Mouse (Mus musculus) gastrocnemius, postnatal 25 days (tissue): ENCODE data around the gene Vsir. TPM values are rescaled to one million over a fixed set of nuclear protein-coding genes. Genes with fewer than 3 reads are reported as not detected.

Experiments
- DNase-seq: peaks from one replicate; pipeline ENCODE4 v3.0.0; 2022
- long read RNA-seq, 2 experiments: library from polyadenylated mRNA; stranded (forward); transcript quantifications; one replicate each; pipeline ENCODE4 v2.0.0; 2021
- total RNA-seq, 2 experiments: library from RNA; stranded (reverse); gene quantifications; 1 replicate in 1 of 2; 2 replicates in 1 of 2; pipeline ENCODE4 v1.2.3; 2021

Vsir gene
- 1 to 10 TPM; 7.0 to 7.4 TPM for total RNA-seq
- long read RNA-seq, experiment 1, partial matches to known transcripts = 2 of 6 reads
- long read RNA-seq, experiment 1, other reads (novel, unspliced or antisense) = 4 of 6 reads
- long read RNA-seq, experiment 2, full-length matches to known transcripts = 2 of 4 reads
- long read RNA-seq, experiment 2, partial matches to known transcripts = 0 of 4 reads
- long read RNA-seq, experiment 2, other reads (novel, unspliced or antisense) = 2 of 4 reads

GRCm38 (mm10) chr10:60346701-60347405 lies at the start of gene Vsir:
Gene Vsir (plus strand): TSS chr10:60346851.
- DNase-seq = peak; percentile 86

DNA sequence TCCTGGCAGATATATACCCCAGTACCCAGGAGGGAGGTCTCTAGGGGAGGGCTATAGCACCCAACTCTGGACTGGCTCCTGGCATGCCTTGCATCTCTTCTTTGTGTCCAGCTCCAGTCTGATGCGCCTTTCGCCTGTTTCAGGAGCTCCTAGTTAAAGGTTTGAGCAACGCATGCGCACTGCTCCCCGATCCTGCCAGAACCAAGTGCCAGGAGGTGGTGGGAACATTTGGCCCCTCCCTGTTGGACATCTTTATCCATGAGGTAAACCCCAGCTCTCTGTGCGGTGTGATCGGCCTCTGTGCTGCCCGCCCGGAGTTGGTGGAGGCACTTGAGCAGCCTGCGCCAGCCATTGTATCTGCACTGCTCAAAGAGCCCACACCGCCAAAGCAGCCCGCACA lies 47.0 kb upstream of the Vsir start:
- DNase-seq = no peak

DNA sequence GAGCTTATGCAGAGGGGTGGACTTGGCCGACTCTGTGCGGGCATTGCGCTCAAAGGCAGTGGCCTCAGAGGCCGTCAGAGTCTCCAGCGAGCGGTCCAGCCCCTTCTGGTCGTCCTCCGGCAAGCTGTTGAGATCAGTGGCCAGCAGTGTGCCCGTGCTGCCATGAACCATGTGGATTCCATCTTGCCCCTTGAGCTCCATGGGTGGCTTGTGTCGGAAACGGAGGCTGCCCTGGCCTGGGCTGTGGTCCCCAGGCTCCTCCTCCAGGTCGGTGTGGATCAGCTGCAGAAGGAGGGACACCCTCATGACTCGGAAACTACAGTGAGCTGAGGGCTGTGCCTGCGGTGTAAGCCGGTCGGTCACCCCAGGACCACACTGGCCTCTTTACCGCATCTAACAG lies 43.2 kb upstream of the Vsir start:
- DNase-seq = no peak

DNA sequence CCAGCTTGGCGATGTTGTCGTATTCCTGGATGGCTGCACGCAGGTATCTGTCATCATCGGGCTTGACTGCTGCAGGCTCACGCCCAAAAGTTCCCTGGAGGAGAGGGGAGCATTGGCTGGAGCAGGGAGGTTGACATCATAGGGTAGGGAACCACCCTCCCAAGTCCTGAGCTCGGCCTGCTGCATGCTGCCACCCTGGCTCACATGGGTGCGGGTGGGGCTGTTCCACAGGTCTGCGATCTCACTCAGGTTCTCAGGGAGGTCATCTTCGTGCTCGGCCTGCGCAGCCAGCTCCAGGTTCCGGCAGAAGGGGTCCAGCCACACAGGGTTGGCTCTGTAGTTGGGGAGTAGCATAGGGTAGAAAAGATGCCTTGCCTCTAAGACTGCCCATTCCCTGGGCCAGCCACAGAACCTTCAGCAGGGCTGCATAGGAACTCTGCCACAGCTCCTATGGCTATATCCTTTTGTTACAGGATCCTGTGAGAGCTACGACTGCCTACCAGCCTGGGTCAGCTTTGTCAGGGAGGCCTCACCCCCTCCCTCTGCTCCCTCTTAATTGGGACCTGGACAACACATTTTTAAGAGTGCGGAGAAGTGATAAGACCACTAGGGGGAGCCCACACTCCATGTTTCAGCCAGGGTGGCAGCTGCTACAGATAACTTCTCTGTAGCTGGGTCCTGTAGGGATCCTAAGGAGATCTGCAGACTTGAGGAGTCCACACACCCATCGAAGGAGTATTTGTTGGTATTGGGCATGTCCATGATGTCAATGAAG lies 41.6 kb upstream of the Vsir start:
- peak; percentile 40 for DNase-seq

DNA sequence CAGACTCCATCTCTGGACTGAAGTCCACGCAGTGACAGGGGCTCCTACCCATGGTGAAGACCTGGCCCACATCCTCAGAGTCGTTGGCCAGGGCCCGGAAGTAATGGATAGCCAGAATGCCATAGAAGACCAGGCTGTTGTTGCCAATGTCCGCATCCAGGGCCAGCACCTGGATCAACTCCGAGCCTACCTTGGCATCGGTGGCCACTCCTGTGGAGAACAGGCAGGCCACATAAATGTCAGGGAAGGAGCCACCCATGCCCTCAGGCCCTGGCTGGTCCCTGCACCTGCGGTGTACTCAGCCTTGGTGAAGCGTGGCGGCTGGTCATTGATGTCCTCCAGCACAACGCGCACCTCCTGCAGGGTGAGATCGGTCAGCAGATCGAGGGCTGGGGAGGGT lies 36.0 kb upstream of the Vsir start:
- DNase-seq = no peak

DNA sequence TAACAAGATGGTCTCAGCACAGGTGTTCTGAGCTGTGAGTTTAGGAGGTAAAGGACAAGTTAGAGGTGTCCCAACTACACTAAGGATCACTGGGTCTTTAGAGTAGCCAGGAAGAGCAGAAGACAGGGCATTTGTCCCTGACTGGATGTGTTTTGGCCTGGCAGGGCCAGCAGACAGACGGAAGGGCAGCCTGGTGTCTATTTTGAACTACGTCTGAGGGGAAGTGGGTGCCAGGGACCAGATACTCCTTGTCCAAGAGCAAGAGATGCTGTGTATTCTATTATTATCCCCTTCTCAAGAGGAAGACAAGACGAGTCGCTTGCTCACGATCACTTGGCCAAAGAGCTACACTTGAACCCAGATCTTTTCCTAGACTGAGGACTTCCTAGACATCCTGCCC lies 33.0 kb upstream of the Vsir start:
- no peak for DNase-seq

DNA sequence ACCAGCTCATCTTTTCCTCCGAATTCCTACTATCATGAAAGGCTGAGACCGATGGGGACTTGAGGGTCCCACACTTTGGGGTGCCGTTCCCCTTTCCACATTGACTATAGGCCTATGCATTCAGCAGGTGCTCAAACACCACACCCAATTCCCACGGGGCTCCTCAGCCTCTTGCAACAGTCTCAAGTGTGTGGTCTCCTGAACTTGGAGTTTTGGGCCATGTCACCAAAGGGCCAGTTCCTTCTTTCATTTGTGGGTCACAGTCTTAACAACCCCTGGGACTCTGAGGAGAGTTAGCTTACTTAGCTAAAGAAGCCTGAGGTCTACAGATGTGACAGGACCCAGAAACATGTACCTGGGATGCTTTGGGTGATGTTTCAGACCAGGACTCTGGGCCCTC lies 30.5 kb upstream of the Vsir start:
- no peak for DNase-seq

- no peak for DNase-seq
These were observed 17.5 kb upstream of the Vsir start for GRCm38 (mm10) chr10:60328963-60329650.

DNA sequence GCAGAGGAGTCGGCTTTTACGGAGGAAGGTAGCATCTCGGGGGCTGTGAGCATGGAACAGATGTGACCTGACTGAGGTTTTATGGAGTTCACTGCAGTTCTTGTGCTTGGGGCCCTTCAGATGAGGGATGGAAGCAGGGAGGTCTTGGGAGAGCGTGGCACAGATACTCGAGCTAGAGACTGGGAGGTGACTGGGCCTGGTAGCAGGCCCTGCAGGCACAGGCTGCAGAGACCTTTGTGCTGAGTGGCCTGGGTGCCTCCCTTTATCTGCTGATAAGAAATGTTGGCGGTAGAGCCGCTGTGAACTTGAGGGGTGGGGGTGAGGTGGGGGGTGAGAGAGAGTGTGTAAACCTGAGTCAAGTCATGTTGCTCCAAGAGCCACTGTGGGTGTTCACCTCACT lies 12.1 kb upstream of the Vsir start:
- no peak for DNase-seq

DNA sequence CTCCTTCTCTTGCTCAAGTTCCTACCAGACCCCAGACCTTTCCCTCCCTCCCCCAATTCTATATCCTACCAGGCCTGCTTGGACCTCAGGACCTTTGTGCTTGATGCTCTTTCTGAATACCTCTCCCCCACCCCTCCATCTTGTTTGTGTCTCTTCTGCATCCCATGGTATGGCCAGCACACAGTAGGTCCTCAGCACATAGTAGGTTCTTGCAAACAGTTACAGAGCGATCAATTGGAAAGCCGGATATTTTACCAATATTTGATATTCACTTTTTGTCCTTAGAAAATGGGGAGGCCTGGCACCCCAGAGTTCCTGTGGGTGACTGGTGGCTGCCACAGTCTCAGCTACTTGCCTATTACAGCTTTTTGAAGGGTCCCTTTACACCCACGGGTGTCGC lies 11.6 kb upstream of the Vsir start:
- DNase-seq = no peak

- DNase-seq = no peak
These were observed 5.1 kb upstream of the Vsir start for GRCm38 (mm10) chr10:60341528-60341927.

DNA sequence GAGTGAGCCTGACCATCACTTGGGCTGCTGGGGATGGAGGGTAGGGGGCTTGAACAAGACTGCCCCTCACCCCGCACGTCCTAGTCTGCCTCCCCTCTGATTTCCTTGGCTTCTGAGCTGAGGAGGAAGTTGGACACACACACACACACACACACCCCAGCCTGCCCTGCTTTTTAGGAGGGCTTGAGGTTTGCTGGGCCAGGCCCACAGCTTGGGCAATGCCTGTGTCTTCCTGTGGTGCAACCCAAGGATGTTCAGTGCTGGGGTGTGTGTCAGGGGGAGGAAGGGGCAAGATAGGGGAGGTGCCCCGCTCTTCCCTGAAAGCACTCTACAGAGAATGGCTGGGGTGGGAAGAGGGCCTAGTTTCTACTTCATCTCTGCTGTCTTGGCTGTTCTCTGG lies 2.5 kb upstream of the Vsir start:
- no peak for DNase-seq

GRCm38 (mm10) chr10:60346056-60346455 lies 595 bp upstream of the Vsir start:
- DNase-seq = no peak

GRCm38 (mm10) chr10:60347768-60348610 lies 1.3 kb downstream of the Vsir start:
- DNase-seq = no peak

GRCm38 (mm10) chr10:60349056-60349455 lies 2.4 kb downstream of the Vsir start:
- peak; percentile 75 for DNase-seq

DNA sequence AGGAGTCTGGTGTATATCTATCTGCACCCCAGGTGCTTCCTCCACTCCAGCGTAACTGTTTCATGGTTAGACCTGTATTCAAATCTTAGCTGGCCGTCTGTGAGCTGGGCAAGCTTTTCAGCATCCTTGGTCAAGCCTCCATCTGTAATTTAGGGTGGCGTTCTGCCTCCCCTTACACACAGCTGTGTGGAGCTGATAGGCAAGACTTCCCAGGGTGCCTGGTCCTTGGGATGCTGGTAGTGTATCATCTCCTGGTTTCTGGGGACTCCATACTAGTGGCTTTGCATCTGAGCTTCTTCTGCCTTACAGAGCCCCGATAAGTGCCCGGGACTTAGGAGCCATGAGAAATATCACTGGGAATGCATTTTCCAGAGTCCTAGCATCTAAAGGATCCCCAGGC lies 3.0 kb downstream of the Vsir start:
- no peak for DNase-seq

DNA sequence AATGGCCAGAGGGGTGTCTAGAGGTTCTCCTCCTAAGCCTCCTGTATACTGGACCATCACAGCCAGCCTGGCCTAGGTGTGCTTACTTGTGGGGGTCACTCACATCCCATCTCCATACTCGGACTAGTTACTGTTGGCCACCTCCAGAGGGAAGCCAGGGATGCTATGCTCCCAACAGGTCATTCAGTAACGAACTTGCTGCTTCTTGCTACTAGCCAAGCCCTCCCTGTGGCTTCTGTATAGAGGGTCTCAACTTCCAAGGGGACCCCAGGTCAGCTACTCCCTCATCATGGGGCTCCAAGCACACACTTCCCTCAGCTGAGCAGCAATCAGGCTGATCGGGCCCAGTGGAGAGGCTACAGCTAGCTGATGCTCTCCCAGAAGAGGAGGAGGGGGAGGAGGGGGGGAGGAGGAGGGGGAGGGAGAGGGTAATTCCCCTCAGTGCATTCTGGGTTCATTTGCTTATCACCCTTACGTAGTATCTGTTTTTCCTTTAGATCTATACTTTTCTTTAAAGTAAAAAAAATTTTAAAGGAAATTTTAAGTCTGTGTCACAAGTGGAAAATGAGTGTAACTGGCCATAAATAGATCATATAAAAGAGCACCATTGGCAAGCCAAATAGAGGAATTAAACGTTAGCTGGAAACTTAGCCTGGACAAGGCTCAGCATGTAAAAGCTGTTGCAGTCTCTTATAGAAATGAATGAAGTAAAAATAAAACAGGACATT lies 3.6 kb downstream of the Vsir start:
- no peak for DNase-seq

DNA sequence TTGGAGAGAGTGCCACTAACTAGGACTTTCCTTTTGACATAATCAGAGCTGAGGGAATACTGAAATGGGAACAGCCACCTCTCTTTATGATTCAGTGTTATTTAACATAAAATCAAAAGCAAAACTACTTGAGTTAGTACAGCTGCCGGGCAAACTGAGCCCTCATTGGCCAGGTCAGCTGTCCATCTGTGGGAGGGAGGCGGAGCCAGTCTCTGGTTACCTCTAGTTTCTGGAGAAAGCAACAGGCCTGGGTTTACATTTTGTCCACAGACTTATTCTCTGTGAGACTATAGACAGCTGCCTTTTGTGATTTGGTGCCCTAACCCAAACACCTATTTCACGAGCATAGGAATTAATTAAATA lies 4.1 kb downstream of the Vsir start:
- peak; percentile 86 for DNase-seq

DNA sequence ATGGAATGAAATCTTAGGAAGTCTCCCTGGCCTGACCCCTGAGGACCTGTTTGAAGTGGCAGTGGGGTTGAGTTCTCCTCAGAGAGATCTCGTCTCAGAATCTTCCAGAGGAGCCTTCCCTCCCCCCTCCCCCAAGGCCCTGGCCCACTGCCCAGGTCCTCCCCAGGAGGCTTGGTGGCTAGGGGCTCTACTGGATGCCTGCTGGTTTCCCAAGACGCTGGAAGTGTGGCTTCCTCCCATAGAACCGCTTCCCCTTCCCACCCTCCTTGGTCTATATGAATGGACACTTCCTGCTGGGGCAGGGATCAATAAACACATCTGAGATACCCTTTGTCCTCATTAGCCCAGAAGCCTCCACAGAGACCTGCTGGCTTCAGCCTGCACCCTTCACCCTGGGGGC lies 4.6 kb downstream of the Vsir start:
- no peak for DNase-seq

GRCm38 (mm10) chr10:60351761-60352455 lies 5.3 kb downstream of the Vsir start:
- peak; percentile 82 for DNase-seq
